Mouse (Mus musculus) small intestine, adult 2 months (tissue): ENCODE data around the gene Atp13a5. TPM values are rescaled to one million over a fixed set of nuclear protein-coding genes. Genes with fewer than 3 reads are reported as not detected.

Source experiments
- H3K27ac ChIP-seq: fragments of 200-500 bp; 2 replicates; pipeline ENCODE4 v1.5.1; 2012; ENCODE audit warnings: low read depth, low read length, control low read depth, inconsistent platforms; ENCODE audit not compliant: insufficient read depth
- H3K27me3 ChIP-seq: fragments of 200-500 bp; 2 replicates; pipeline ENCODE4 v1.6.1; 2012; ENCODE audit warnings: mild to moderate bottlenecking, moderate library complexity, low read length, inconsistent platforms; ENCODE audit not compliant: control insufficient read depth, insufficient read depth
- H3K36me3 ChIP-seq: fragments of 200-500 bp; 2 replicates; pipeline ENCODE4 v1.6.1; 2012; ENCODE audit warnings: mild to moderate bottlenecking, low read length, control low read depth, inconsistent platforms; ENCODE audit not compliant: control insufficient read depth, insufficient read depth
- H3K4me1 ChIP-seq: fragments of 200-500 bp; 2 replicates; pipeline ENCODE4 v1.6.1; 2012; ENCODE audit warnings: low read length, inconsistent platforms, mixed read lengths; ENCODE audit not compliant: control insufficient read depth, insufficient read depth, insufficient read length
- H3K4me3 ChIP-seq: fragments of 200-500 bp; 2 replicates; pipeline ENCODE4 v1.5.1; 2012; ENCODE audit warnings: low read depth, mild to moderate bottlenecking, control low read depth, inconsistent platforms, low read length, moderate library complexity
- CTCF ChIP-seq: fragments of 200-500 bp; IDR thresholded peaks from 2 replicates; pipeline ENCODE4 v1.5.1; 2012; ENCODE audit warnings: low read depth, mild to moderate bottlenecking, control low read depth, inconsistent platforms, low read length, moderate library complexity, mixed read lengths; ENCODE audit not compliant: insufficient replicate concordance, insufficient read length; ENCODE audit errors: extremely low read depth
- POLR2A ChIP-seq: fragments of 200-500 bp; IDR thresholded peaks from 2 replicates; pipeline ENCODE4 v1.6.1; 2012; ENCODE audit warnings: low read depth, mild to moderate bottlenecking, control low read depth, inconsistent platforms, low read length, moderate library complexity
- WGBS: fragments of 180-500 bp; shearing (Covaris S2); methylation state at CpG from one replicate; pipeline ENCODE4 v1.1.7; 2018; 5-methylcytosine and 5-hydroxymethylcytosine counted together
- polyA plus RNA-seq: library from polyadenylated mRNA; depleted of rRNA; stranded (reverse); fragments of >200 nt; gene quantifications from 2 replicates; pipeline ENCODE4 v1.2.3, GENCODE M21; 2012

Gene Atp13a5
- polyA plus RNA-seq, 1 experiment = not detected

- TF ChIP-seq CTCF = no peak
- TF ChIP-seq POLR2A = no peak
Observed at GRCm38 (mm10) chr16:29330948-29331347, 47.6 kb downstream of the Atp13a5 start.

DNA sequence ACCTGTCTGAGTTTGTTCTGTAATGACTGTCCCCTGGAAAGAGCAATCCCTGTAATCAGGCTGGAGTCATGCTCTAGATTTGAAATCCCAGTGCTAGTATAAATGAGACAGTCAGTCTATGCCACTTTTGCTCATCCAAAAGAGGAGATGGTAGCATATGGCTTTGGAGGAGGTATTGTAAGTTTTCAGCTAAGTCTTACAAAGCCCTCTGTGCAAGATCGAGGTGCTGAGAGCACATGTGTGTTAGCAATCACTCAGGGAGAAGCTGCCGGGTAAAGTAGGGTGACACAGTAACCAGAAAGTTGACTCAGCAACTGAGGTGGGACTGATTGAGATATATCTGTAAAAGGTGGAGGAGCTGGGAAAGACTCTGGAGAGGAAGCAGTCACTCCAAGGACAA is 49.3 kb downstream of the Atp13a5 start:
- Histone ChIP-seq H3K27me3 (no peaks in the 10 kb centered on the region), H3K36me3 (no peaks in the 10 kb centered on the region), H3K4me3 (no peak overlapping the region), H3K27ac (no peak overlapping the region), H3K4me1 (no peaks in the 10 kb centered on the region)
- TF ChIP-seq CTCF (no peak), POLR2A (no peak)
- 70% methylated on average over 2 of the region's 2 CpGs for WGBS

More at GRCm38 (mm10) chr16:29330948-29331347, 47.6 kb downstream of the Atp13a5 start:
- H3K27me3 ChIP-seq = no peaks in the 10 kb centered on the region
- H3K36me3 ChIP-seq = no peaks in the 10 kb centered on the region
- H3K27ac ChIP-seq = no peak overlapping the region
- 69% methylated on average over 5 of the region's 5 CpGs for WGBS
- H3K4me3 ChIP-seq = no peak overlapping the region
- no peaks in the 10 kb centered on the region for H3K4me1 ChIP-seq

DNA sequence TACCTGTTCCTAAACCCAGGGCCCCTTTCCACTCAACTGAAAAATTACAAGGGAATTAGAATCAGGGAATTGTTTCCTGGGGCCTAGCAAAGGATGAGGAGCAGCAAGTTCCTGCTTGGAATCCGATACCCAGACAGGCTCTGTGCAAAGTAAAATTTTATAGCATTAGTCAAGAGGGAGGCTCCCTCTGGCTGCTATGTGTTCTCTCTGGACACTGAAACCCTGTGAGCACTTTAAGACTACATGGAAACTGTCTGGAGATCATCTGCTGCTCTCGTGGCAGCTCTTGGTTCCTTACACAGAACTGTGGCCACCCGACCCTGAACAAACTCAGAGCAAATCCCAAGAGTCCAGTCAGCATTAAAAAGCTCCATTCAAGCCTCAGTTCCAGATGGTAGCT is 50.6 kb downstream of the Atp13a5 start:
- WGBS = 65% methylated on average over 3 of the region's 3 CpGs
- no peak for TF ChIP-seq POLR2A
- TF ChIP-seq CTCF = no peak
- H3K36me3 ChIP-seq = no peaks in the 10 kb centered on the region
- no peak overlapping the region for H3K4me3 ChIP-seq
- H3K27ac ChIP-seq = no peak overlapping the region
- H3K4me1 ChIP-seq = no peaks in the 10 kb centered on the region
- no peaks in the 10 kb centered on the region for H3K27me3 ChIP-seq

- TF ChIP-seq POLR2A (no peak), CTCF (no peak)
- H3K4me1 ChIP-seq = no peaks in the 10 kb centered on the region
- WGBS = 88% methylated on average over 7 of the region's 7 CpGs
- no peaks in the 10 kb centered on the region for H3K36me3 ChIP-seq
- no peak overlapping the region for H3K27ac ChIP-seq
- no peaks in the 10 kb centered on the region for H3K27me3 ChIP-seq
- H3K4me3 ChIP-seq = no peak overlapping the region
Observed at GRCm38 (mm10) chr16:29325233-29325919, 53.2 kb downstream of the Atp13a5 start.

- no peaks in the 10 kb centered on the region for H3K27me3 ChIP-seq
- H3K4me3 ChIP-seq = no peak overlapping the region
- H3K27ac ChIP-seq = no peak overlapping the region
- H3K4me1 ChIP-seq = no peaks in the 10 kb centered on the region
- 73% methylated on average over 3 of the region's 3 CpGs for WGBS
- no peaks in the 10 kb centered on the region for H3K36me3 ChIP-seq
- TF ChIP-seq CTCF (no peak), POLR2A (no peak)
Observed at GRCm38 (mm10) chr16:29320717-29321116, 57.8 kb downstream of the Atp13a5 start.

DNA sequence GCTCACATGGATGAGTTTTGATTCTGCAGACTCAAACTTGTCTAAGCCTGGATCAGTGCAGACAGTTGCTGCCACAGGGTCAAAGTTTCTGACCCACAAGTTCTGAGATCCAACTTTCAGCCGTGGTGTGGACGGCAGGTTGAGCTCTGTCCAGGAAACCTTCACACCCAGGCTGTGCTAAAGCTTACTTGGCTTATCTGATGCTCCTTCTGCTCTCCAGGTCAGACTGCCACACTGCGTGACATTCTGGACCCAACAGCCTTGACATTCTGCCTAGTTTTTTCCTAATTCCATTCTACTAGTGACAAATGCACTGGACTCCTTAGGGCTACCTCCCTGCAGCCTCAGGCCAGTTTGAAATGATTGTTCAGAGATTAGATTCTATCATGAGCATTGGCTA is 63.1 kb downstream of the Atp13a5 start:
- TF ChIP-seq CTCF (no peak), POLR2A (no peak)
- no peaks in the 10 kb centered on the region for H3K36me3 ChIP-seq
- no peak overlapping the region for H3K4me3 ChIP-seq
- no peaks in the 10 kb centered on the region for H3K4me1 ChIP-seq
- no peak overlapping the region for H3K27ac ChIP-seq
- 70% methylated on average over 3 of the region's 3 CpGs for WGBS
- H3K27me3 ChIP-seq = no peaks in the 10 kb centered on the region

- TF ChIP-seq CTCF (no peak), POLR2A (no peak)
- Histone ChIP-seq H3K4me3 (no peak overlapping the region), H3K27me3 (no peaks in the 10 kb centered on the region), H3K4me1 (no peaks in the 10 kb centered on the region), H3K27ac (no peak overlapping the region), H3K36me3 (no peaks in the 10 kb centered on the region)
- 62% methylated on average over 3 of the region's 3 CpGs for WGBS
Observed at GRCm38 (mm10) chr16:29314991-29315390, 63.5 kb downstream of the Atp13a5 start.
